Mouse (Mus musculus): Measurements from ENCODE around the gene C5ar2. TPM values are rescaled to one million over a fixed set of nuclear protein-coding genes. Genes with fewer than 3 reads are reported as not detected.
A peak's percentile ranks its signal among the peaks of the same experiment; 100 is the strongest.
"Not testable (repeated sequence)": the region's sequence is repeated elsewhere in the genome, so short reads cannot be mapped to it uniquely, and the experiment has no call there.

Gene C5ar2
- total and polyA plus RNA-seq, 3 experiments = 0.04 to 0.33 (median 0.30) TPM

- Histone ChIP-seq H3K27ac (ENCODE audit: insufficient read depth, low read depth) (peak overlapping the region; percentile 40; the same call in 1 of the 2 replicates), H3K27me3 (replicated peaks) (no peaks in the 10 kb centered on the region), H3K9me3 (replicated peaks; ENCODE audit: low read length) (no peaks in the 10 kb centered on the region), H3K9ac (ENCODE audit: insufficient read depth, low read depth) (peak overlapping the region; percentile 55), H3K4me1 (ENCODE audit: control insufficient read depth in 1 of 2, insufficient read depth in 2 of 2) (peaks cover 13 to 27% of the 10 kb centered on the region in 2 experiments), H3K4me2 (ENCODE audit: insufficient read depth, low read depth, poor library complexity, severe bottlenecking) (peak overlapping the region; percentile 67), H3K79me2 (replicated peaks; ENCODE audit: control insufficient read depth, extremely low read depth, insufficient read depth, poor library complexity, severe bottlenecking) (no peaks in the 10 kb centered on the region), H3K36me3 (replicated peaks in 1 of 2; ENCODE audit: control insufficient read depth in 1 of 2, insufficient read depth in 1 of 2, low read length in 1 of 2) (peaks cover 23 to 46% of the 10 kb centered on the region in 2 experiments), H3K4me3 (replicated peaks in 1 of 3; ENCODE audit: low read depth in 2 of 3, low read length in 2 of 3, poor library complexity in 1 of 3) (peak overlapping the region; percentile 58 to 72 (median 65))
- in situ Hi-C loops (cut with MboI; ENCODE audit: low pct_ligation_motif_present, low pct_unique_long_range_greater_than_20kb, low sequenced_read_pairs) (loop anchor here (5.0 to 25.0 kb wide), 2 partner anchors 90 to 210 kb away; partner anchors contain the start of gene Zfp541), dilution Hi-C loops (cut with MboI; ENCODE audit: extremely low pct_ligation_motif_present, extremely low pct_unique_long_range_greater_than_20kb, low sequenced_read_pairs) (no loop called here)
- peak; percentile 39 for DNase-seq (ENCODE audit: extremely low read depth)
- 0 out of 2 replicates have a peak, but pooled peaks have one; percentile 4 for TF ChIP-seq MEF2A (IDR thresholded peaks at IDR 0.05; ENCODE audit: borderline replicate concordance, low read depth, low read length)
- TF ChIP-seq PAX5 (IDR thresholded peaks at IDR 0.05; ENCODE audit: low read length) = no peak
Measured at GRCm38 (mm10) chr7:16272681-16273080, 28.7 kb upstream of the C5ar2 start.

GRCm38 (mm10) chr7:16271139-16271538 lies 27.2 kb upstream of the C5ar2 start:
- dilution Hi-C loops (cut with MboI; ENCODE audit: extremely low pct_ligation_motif_present, extremely low pct_unique_long_range_greater_than_20kb, low sequenced_read_pairs) = no loop called here
- in situ Hi-C loops (cut with MboI; ENCODE audit: low pct_ligation_motif_present, low pct_unique_long_range_greater_than_20kb, low sequenced_read_pairs) = loop anchor here (5.0 to 25.0 kb wide), 2 partner anchors 89 to 209 kb away; partner anchors contain the start of gene Zfp541
- H3K9ac ChIP-seq (ENCODE audit: insufficient read depth, low read depth) = no peak overlapping the region

GRCm38 (mm10) chr7:16266593-16266992 lies 22.6 kb upstream of the C5ar2 start:
- H3K4me3 ChIP-seq (replicated peaks in 1 of 3; ENCODE audit: low read depth in 2 of 3, low read length in 2 of 3, poor library complexity in 1 of 3); H3K9me3 ChIP-seq (replicated peaks; ENCODE audit: low read length); H3K27me3 ChIP-seq (replicated peaks); DNase-seq (ENCODE audit: extremely low read depth); H3K79me2 ChIP-seq (replicated peaks; ENCODE audit: control insufficient read depth, extremely low read depth, insufficient read depth, poor library complexity, severe bottlenecking); H3K27ac ChIP-seq (ENCODE audit: insufficient read depth, low read depth); dilution Hi-C loops (cut with MboI; ENCODE audit: extremely low pct_ligation_motif_present, extremely low pct_unique_long_range_greater_than_20kb, low sequenced_read_pairs); H3K9ac ChIP-seq (ENCODE audit: insufficient read depth, low read depth); H3K4me2 ChIP-seq (ENCODE audit: insufficient read depth, low read depth, poor library complexity, severe bottlenecking); H3K36me3 ChIP-seq (replicated peaks in 1 of 2; ENCODE audit: control insufficient read depth in 1 of 2, insufficient read depth in 1 of 2, low read length in 1 of 2): not testable (repeated sequence)
- in situ Hi-C loops (cut with MboI; ENCODE audit: low pct_ligation_motif_present, low pct_unique_long_range_greater_than_20kb, low sequenced_read_pairs) = loop anchor here (25.0 kb wide), 1 partner anchor 204 kb away; the partner anchor contains the start of gene Zfp541
- peaks cover 6 to 12% of the 10 kb centered on the region in 2 experiments; a peak in 3 of 4 replicates for H3K4me1 ChIP-seq (ENCODE audit: control insufficient read depth in 1 of 2, insufficient read depth in 2 of 2)

More at GRCm38 (mm10) chr7:16271139-16271538, 27.2 kb upstream of the C5ar2 start:
- no peak for TF ChIP-seq SIN3A (IDR thresholded peaks at IDR 0.05; ENCODE audit: low read length)
- TF ChIP-seq ZC3H11A (IDR thresholded peaks at IDR 0.05; ENCODE audit: low read depth, low read length) = no peak
- TF ChIP-seq POLR2A (IDR thresholded peaks at IDR 0.05; ENCODE audit: low read depth, low read length) = no peak
- no peak for TF ChIP-seq CHD1 (IDR thresholded peaks at IDR 0.05; ENCODE audit: low read depth, low read length)
- TF ChIP-seq PAX5 (IDR thresholded peaks at IDR 0.05; ENCODE audit: low read length) = no peak
- TF ChIP-seq ETS1 (conservative IDR thresholded peaks at IDR 0.05; ENCODE audit: low read depth, low read length) = no peak
- DNase-seq (ENCODE audit: extremely low read depth) = no peak
- Histone ChIP-seq H3K79me2 (replicated peaks; ENCODE audit: control insufficient read depth, extremely low read depth, insufficient read depth, poor library complexity, severe bottlenecking) (no peaks in the 10 kb centered on the region), H3K36me3 (replicated peaks in 1 of 2; ENCODE audit: control insufficient read depth in 1 of 2, insufficient read depth in 1 of 2, low read length in 1 of 2) (peaks cover 11 to 30% of the 10 kb centered on the region in 2 experiments), H3K4me2 (ENCODE audit: insufficient read depth, low read depth, poor library complexity, severe bottlenecking) (no peak overlapping the region), H3K27me3 (replicated peaks) (no peaks in the 10 kb centered on the region), H3K4me1 (ENCODE audit: control insufficient read depth in 1 of 2, insufficient read depth in 2 of 2) (peaks cover 13 to 27% of the 10 kb centered on the region in 2 experiments), H3K9me3 (replicated peaks; ENCODE audit: low read length) (no peaks in the 10 kb centered on the region), H3K4me3 (replicated peaks in 1 of 3; ENCODE audit: low read depth in 2 of 3, low read length in 2 of 3, poor library complexity in 1 of 3) (no peak overlapping the region), H3K27ac (ENCODE audit: insufficient read depth, low read depth) (no peak overlapping the region)
